Mouse (Mus musculus) bone marrow macrophage, adult 2 months (primary cell): ENCODE measurements at regions not wholly inside any gene's neighbourhood (a gene's known extent, or its start where the extent isn't known, plus 50 kb on each side); places are given as distances from the start of the nearest gene placed in this dataset.

ENCODE experiments used
- CTCF ChIP-seq: IDR thresholded peaks from 2 replicates; pipeline ENCODE4 v1.5.1; 2012; ENCODE audit warnings: low read depth, mild to moderate bottlenecking, low read length, moderate library complexity
- POLR2A ChIP-seq: IDR thresholded peaks from 2 replicates; pipeline ENCODE4 v1.6.1; 2012; ENCODE audit warnings: mild to moderate bottlenecking, low read depth, low read length, borderline replicate concordance

- TF ChIP-seq CTCF (no peak), POLR2A (no peak)
Observed at GRCm38 (mm10) chr16:25201094-25201770, 85.4 kb upstream of the Tprg start.
